Mouse (Mus musculus) neural tube, embryonic 11.5 days (tissue): ENCODE results near the gene Sdhaf3. TPM values are rescaled to one million over a fixed set of nuclear protein-coding genes. Genes with fewer than 3 reads are reported as not detected.

Source experiments
- ATAC-seq: fragments of 200-750 bp; cut with Nextera tagmentation; 2 replicates; pipeline ENCODE4 v1.8.0; 2017; ENCODE audit warnings: moderate number of reproducible peaks, mild to moderate bottlenecking, moderate TSS enrichment, moderate library complexity; ENCODE audit not compliant: insufficient read depth, low FRiP score, low TSS enrichment
- DNase-seq: peaks from one replicate; pipeline ENCODE4 v3.0.0-alpha.2; 2015; ENCODE audit warnings: low spot score
- H3K27ac ChIP-seq: fragments of 300-500 bp; sonication (generic); 2 replicates; pipeline ENCODE4 v1.5.1; 2014; ENCODE audit warnings: low read depth, mild to moderate bottlenecking, low read length
- H3K27me3 ChIP-seq: fragments of 300-500 bp; sonication (generic); 2 replicates; pipeline ENCODE4 v1.6.1; 2014; ENCODE audit warnings: mild to moderate bottlenecking, low read length, mixed read lengths; ENCODE audit not compliant: control insufficient read depth, insufficient read depth
- H3K36me3 ChIP-seq: fragments of 300-500 bp; sonication (generic); 2 replicates; pipeline ENCODE4 v1.6.1; 2014; ENCODE audit warnings: mild to moderate bottlenecking, low read length, moderate library complexity, mixed read lengths; ENCODE audit not compliant: control insufficient read depth, insufficient read depth
- H3K4me1 ChIP-seq: fragments of 300-500 bp; sonication (generic); 2 replicates; pipeline ENCODE4 v1.6.1; 2014; ENCODE audit warnings: low read length, mixed read lengths; ENCODE audit not compliant: control insufficient read depth, insufficient read depth
- H3K4me2 ChIP-seq: fragments of 300-500 bp; sonication (generic); 2 replicates; pipeline ENCODE4 v1.6.1; 2014; ENCODE audit warnings: low read depth, mild to moderate bottlenecking, moderate library complexity
- H3K4me3 ChIP-seq: fragments of 300-500 bp; sonication (generic); 2 replicates; pipeline ENCODE4 v1.5.1; 2014; ENCODE audit warnings: low read depth, low read length
- H3K9ac ChIP-seq: fragments of 300-500 bp; sonication (generic); 2 replicates; pipeline ENCODE4 v1.6.1; 2014; ENCODE audit warnings: mild to moderate bottlenecking, low read length
- H3K9me3 ChIP-seq: fragments of 300-500 bp; sonication (generic); 2 replicates; pipeline ENCODE4 v1.6.1; 2016; ENCODE audit warnings: low read length; ENCODE audit not compliant: control insufficient read depth
- WGBS: fragments of 180-500 bp; shearing (Covaris S2); extraction: QIAGEN DNeasy Blood & Tissue Kit; methylation state at CpG from one replicate; pipeline ENCODE4 v1.1.7; 2014; 5-methylcytosine and 5-hydroxymethylcytosine counted together
- polyA plus RNA-seq: library from polyadenylated mRNA; unstranded; fragments of >200 nt; fragmentation: Nextera tagmentation; extraction: Ambion mirVana; gene quantifications from 2 replicates; pipeline ENCODE4 v1.2.1, GENCODE M21; 2014

Sdhaf3 gene
- polyA plus RNA-seq, 1 experiment from 2014 or later: 7.1 TPM

GRCm38 (mm10) chr6:7083661-7084060, 127.9 kb downstream of the Sdhaf3 start:
- Histone ChIP-seq H3K9ac (no peak overlapping the region), H3K4me3 (no peak overlapping the region), H3K36me3 (no peaks in the 10 kb centered on the region), H3K4me1 (no peaks in the 10 kb centered on the region), H3K27ac (no peak overlapping the region), H3K9me3 (no peaks in the 10 kb centered on the region), H3K4me2 (no peak overlapping the region), H3K27me3 (no peaks in the 10 kb centered on the region)
- ATAC-seq: no peak
- no peak for DNase-seq
- 91% methylated on average over 4 of the region's 4 CpGs for WGBS

DNA sequence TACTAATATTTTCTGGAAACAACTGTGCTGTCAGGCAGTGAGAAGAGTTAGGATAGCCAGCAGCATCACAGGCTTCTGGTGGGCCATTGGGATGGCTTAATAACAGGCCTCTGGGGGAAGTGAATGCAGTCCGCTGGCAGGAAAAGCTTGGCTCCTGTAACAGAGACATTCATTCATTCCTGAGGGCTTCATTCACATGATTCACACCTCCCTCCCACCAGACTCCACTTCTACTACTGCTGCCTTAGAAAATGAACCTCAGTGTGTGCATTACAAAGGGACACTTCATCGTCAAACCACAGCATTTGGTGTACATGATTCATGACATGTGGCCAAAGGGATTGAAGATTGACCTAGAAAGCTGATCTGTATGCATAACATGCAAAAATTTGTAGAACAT, 128.6 kb downstream of the Sdhaf3 start:
- no peak for DNase-seq
- ATAC-seq: no peak
- H3K27me3 ChIP-seq: no peaks in the 10 kb centered on the region
- H3K36me3 ChIP-seq: no peaks in the 10 kb centered on the region
- no peak overlapping the region for H3K4me3 ChIP-seq
- no peak overlapping the region for H3K9ac ChIP-seq
- H3K4me1 ChIP-seq: no peaks in the 10 kb centered on the region
- no peak overlapping the region for H3K27ac ChIP-seq
- H3K4me2 ChIP-seq: no peak overlapping the region
- 92% methylated on average over 2 of the region's 2 CpGs for WGBS
- no peaks in the 10 kb centered on the region for H3K9me3 ChIP-seq

GRCm38 (mm10) chr6:7085506-7085905, 129.7 kb downstream of the Sdhaf3 start:
- Histone ChIP-seq H3K4me3 (no peak overlapping the region), H3K9me3 (no peaks in the 10 kb centered on the region), H3K4me2 (no peak overlapping the region), H3K27me3 (no peaks in the 10 kb centered on the region), H3K27ac (no peak overlapping the region), H3K36me3 (no peaks in the 10 kb centered on the region), H3K9ac (no peak overlapping the region), H3K4me1 (no peaks in the 10 kb centered on the region)
- DNase-seq: no peak
- ATAC-seq: no peak
- 76% methylated on average over 2 of the region's 2 CpGs for WGBS

- 93% methylated on average over 1 of the region's 1 CpGs for WGBS
- Histone ChIP-seq H3K36me3 (no peaks in the 10 kb centered on the region), H3K27me3 (no peaks in the 10 kb centered on the region), H3K4me3 (no peak overlapping the region), H3K4me2 (no peak overlapping the region), H3K9me3 (no peaks in the 10 kb centered on the region), H3K4me1 (no peaks in the 10 kb centered on the region), H3K9ac (no peak overlapping the region), H3K27ac (no peak overlapping the region)
- DNase-seq (no peak), ATAC-seq (no peak)
Observed at GRCm38 (mm10) chr6:7092094-7092493, 136.3 kb downstream of the Sdhaf3 start.

Other genes starting within 250 kb of the Sdhaf3 start
- gene Dlx6, start 92.7 kb upstream of the Sdhaf3 start, polyA plus RNA-seq: not detected in 2 replicates
- gene Dlx5, start 73.9 kb upstream of the Sdhaf3 start, polyA plus RNA-seq: 0.74 and 0.97 TPM in 2 replicates